Mouse (Mus musculus) intestine, postnatal 0 days (tissue): ENCODE measurements around the gene Cnot1. TPM values are rescaled to one million over a fixed set of nuclear protein-coding genes. Genes with fewer than 3 reads are reported as not detected.
A peak's percentile ranks its signal among the peaks of the same experiment; 100 is the strongest.
"Not testable (repeated sequence)": the region's sequence is repeated elsewhere in the genome, so short reads cannot be mapped to it uniquely, and the experiment has no call there.

Source experiments
- ATAC-seq: fragments of 200-750 bp; cut with Nextera tagmentation; 2 replicates; pipeline ENCODE4 v1.8.0; 2017; ENCODE audit warnings: mild to moderate bottlenecking, moderate TSS enrichment, moderate library complexity
- H3K27ac ChIP-seq: fragments of 300-500 bp; sonication (generic); 2 replicates; pipeline ENCODE4 v1.5.1; 2014; ENCODE audit warnings: mild to moderate bottlenecking, low read depth, low read length, moderate library complexity
- H3K27me3 ChIP-seq: fragments of 300-500 bp; sonication (generic); replicated peaks from 2 replicates; pipeline ENCODE4 v1.6.1; 2014; ENCODE audit warnings: low read length, mixed read lengths; ENCODE audit not compliant: control insufficient read depth, insufficient read depth
- H3K36me3 ChIP-seq: fragments of 300-500 bp; sonication (generic); 2 replicates; pipeline ENCODE4 v1.6.1; 2014; ENCODE audit warnings: mild to moderate bottlenecking, moderate library complexity; ENCODE audit not compliant: control insufficient read depth, insufficient read depth
- H3K4me1 ChIP-seq: fragments of 300-500 bp; sonication (generic); replicated peaks from 2 replicates; pipeline ENCODE4 v1.6.1; 2014; ENCODE audit warnings: antibody characterized with exemption, low read length, mixed read lengths; ENCODE audit not compliant: control insufficient read depth, insufficient read depth
- H3K4me2 ChIP-seq: fragments of 300-500 bp; sonication (generic); replicated peaks from 2 replicates; pipeline ENCODE4 v1.6.1; 2014; ENCODE audit warnings: low read depth, mild to moderate bottlenecking, moderate library complexity
- H3K4me3 ChIP-seq: fragments of 300-500 bp; sonication (generic); 2 replicates; pipeline ENCODE4 v1.5.1; 2014; ENCODE audit warnings: low read depth, low read length
- H3K9ac ChIP-seq: fragments of 300-500 bp; sonication (generic); 2 replicates; pipeline ENCODE4 v1.6.1; 2014; ENCODE audit warnings: mild to moderate bottlenecking, low read depth, low read length
- H3K9me3 ChIP-seq: fragments of 300-500 bp; sonication (generic); 2 replicates; pipeline ENCODE4 v1.6.1; 2016; ENCODE audit warnings: mixed run types; ENCODE audit not compliant: control insufficient read depth
- CTCF ChIP-seq: sonication (generic); IDR thresholded peaks from 2 replicates; pipeline ENCODE4 v1.5.1; 2016; ENCODE audit warnings: low read depth, mild to moderate bottlenecking, control low read depth, antibody characterized with exemption, moderate library complexity
- WGBS: fragments of 180-500 bp; shearing (Covaris S2); extraction: QIAGEN DNeasy Blood & Tissue Kit; methylation state at CpG from one replicate; pipeline ENCODE4 v1.1.7; 2014; 5-methylcytosine and 5-hydroxymethylcytosine counted together
- polyA plus RNA-seq: library from polyadenylated mRNA; unstranded; fragments of >200 nt; fragmentation: Nextera tagmentation; extraction: Ambion mirVana; gene quantifications from 2 replicates; pipeline ENCODE4 v1.2.1, GENCODE M21; 2015

Gene Cnot1
- polyA plus RNA-seq, 1 experiment from 2014 or later = 18.2 TPM

DNA sequence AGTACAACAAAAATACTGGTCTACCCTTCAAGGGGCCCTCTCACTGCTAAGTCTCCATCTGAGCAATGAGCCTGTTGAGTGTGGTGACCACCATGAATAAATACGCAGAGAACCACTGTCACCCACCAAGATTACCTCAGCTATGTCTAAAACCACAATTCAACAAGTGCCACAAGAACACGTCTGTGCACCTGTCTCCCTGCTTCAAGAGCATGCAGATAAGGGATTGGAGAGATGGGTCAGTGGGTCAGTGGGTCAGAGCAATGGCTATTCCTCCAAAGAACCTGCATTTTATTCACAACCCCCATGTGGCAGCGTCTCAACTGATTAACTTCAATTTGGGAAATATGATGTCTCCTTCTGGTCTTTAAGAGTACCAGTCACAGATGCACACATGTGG, 6.9 kb downstream of the Cnot1 start:
- peaks cover 4% of the 10 kb centered on the region for H3K36me3 ChIP-seq
- no peak for ATAC-seq
- H3K4me1 ChIP-seq = 0 out of 2 replicates have a peak, but pooled peaks cover 2% of the 10 kb centered on the region
- WGBS = 82% methylated on average over 3 of the region's 3 CpGs
- no peak overlapping the region for H3K9ac ChIP-seq
- no peaks in the 10 kb centered on the region for H3K9me3 ChIP-seq
- no peaks in the 10 kb centered on the region for H3K27me3 ChIP-seq
- no peak overlapping the region for H3K27ac ChIP-seq
- no peak overlapping the region for H3K4me2 ChIP-seq
- TF ChIP-seq CTCF = no peak
- no peak overlapping the region for H3K4me3 ChIP-seq

- no peak overlapping the region for H3K9ac ChIP-seq
- 70% methylated on average over 1 of the region's 1 CpGs for WGBS
- no peaks in the 10 kb centered on the region for H3K27me3 ChIP-seq
- no peak for ATAC-seq
- no peak overlapping the region for H3K4me3 ChIP-seq
- no peak overlapping the region for H3K4me2 ChIP-seq
- no peak overlapping the region for H3K27ac ChIP-seq
- H3K4me1 ChIP-seq = no peaks in the 10 kb centered on the region
- peaks cover 4% of the 10 kb centered on the region for H3K36me3 ChIP-seq
- TF ChIP-seq CTCF = no peak
- H3K9me3 ChIP-seq = no peaks in the 10 kb centered on the region
Measured at GRCm38 (mm10) chr8:95799891-95800290, 7.4 kb downstream of the Cnot1 start.

DNA sequence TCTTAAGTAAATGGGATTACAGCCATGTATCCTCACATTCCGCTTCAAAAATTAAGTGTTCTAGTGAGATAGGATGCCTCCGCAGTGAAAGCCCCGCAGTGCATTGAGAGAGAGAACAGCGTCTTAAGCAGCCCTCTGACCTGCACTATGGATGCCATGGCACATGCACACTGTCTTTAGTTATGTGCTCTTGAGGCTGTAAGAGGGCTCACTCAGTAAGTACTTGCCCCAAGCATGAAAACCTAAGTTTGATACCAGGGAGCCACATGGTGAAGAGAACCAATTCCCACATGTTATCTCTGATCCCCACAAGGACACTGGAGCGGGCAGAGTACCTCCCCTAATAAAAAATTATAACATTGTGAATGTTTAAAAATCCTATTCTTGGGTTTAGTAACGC, 8.1 kb downstream of the Cnot1 start:
- no peak for ATAC-seq
- no peak overlapping the region for H3K27ac ChIP-seq
- H3K9ac ChIP-seq = no peak overlapping the region
- TF ChIP-seq CTCF = no peak
- no peaks in the 10 kb centered on the region for H3K4me1 ChIP-seq
- H3K27me3 ChIP-seq = no peaks in the 10 kb centered on the region
- no peaks in the 10 kb centered on the region for H3K9me3 ChIP-seq
- 88% methylated on average over 6 of the region's 6 CpGs for WGBS
- H3K4me2 ChIP-seq = no peak overlapping the region
- H3K4me3 ChIP-seq = no peak overlapping the region
- peaks cover 4% of the 10 kb centered on the region for H3K36me3 ChIP-seq

GRCm38 (mm10) chr8:95795333-95796061, 11.8 kb downstream of the Cnot1 start:
- H3K9ac ChIP-seq, H3K36me3 ChIP-seq, H3K9me3 ChIP-seq, H3K4me3 ChIP-seq, H3K27ac ChIP-seq, H3K4me2 ChIP-seq, H3K4me1 ChIP-seq, ATAC-seq, H3K27me3 ChIP-seq: not testable (repeated sequence)
- 85% methylated on average over 5 of the region's 5 CpGs for WGBS

DNA sequence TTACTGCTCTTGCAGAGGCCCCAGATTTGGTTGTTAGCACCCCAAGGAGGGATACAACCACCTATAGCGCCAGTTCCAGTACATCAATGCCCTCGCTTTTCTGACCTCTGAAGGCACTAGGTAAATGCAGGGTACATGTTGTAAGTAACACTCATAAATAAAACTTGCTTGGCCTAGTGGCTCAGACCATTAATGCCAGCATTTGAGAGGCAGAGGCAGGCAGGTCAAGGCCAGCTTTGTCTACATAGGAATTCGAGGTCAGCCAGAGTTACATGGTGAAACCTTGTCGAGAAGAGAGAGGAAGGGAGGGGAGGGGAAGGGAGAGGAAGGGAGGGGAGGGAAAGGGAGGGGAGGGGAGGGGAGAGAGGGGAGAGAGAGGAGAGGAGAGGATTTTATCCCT, 21.7 kb downstream of the Cnot1 start:
- H3K4me1 ChIP-seq = no peaks in the 10 kb centered on the region
- 96% methylated on average over 3 of the region's 4 CpGs for WGBS
- H3K27me3 ChIP-seq = no peaks in the 10 kb centered on the region
- no peak for ATAC-seq
- H3K4me3 ChIP-seq = no peak overlapping the region
- no peak for TF ChIP-seq CTCF
- peaks cover 53% of the 10 kb centered on the region for H3K36me3 ChIP-seq
- no peak overlapping the region for H3K4me2 ChIP-seq
- H3K9ac ChIP-seq = no peak overlapping the region
- no peak overlapping the region for H3K27ac ChIP-seq
- no peaks in the 10 kb centered on the region for H3K9me3 ChIP-seq

GRCm38 (mm10) chr8:95782628-95783027, 24.6 kb downstream of the Cnot1 start:
- no peaks in the 10 kb centered on the region for H3K4me1 ChIP-seq
- TF ChIP-seq CTCF = peak; percentile 32; the same call in 1 of the 2 replicates
- peaks cover 51% of the 10 kb centered on the region for H3K36me3 ChIP-seq
- ATAC-seq = no peak
- H3K27me3 ChIP-seq = no peaks in the 10 kb centered on the region
- no peaks in the 10 kb centered on the region for H3K9me3 ChIP-seq
- no peak overlapping the region for H3K4me2 ChIP-seq
- no peak overlapping the region for H3K27ac ChIP-seq
- no peak overlapping the region for H3K9ac ChIP-seq
- no peak overlapping the region for H3K4me3 ChIP-seq

- H3K4me2 ChIP-seq = no peak overlapping the region
- no peaks in the 10 kb centered on the region for H3K4me1 ChIP-seq
- TF ChIP-seq CTCF = no peak
- no peaks in the 10 kb centered on the region for H3K27me3 ChIP-seq
- no peak overlapping the region for H3K27ac ChIP-seq
- H3K4me3 ChIP-seq = no peak overlapping the region
- no peak for ATAC-seq
- H3K9me3 ChIP-seq = no peaks in the 10 kb centered on the region
- 95% methylated on average over 2 of the region's 2 CpGs for WGBS
- H3K9ac ChIP-seq = no peak overlapping the region
- H3K36me3 ChIP-seq = peaks cover 42% of the 10 kb centered on the region
Measured at GRCm38 (mm10) chr8:95781775-95782174, 25.5 kb downstream of the Cnot1 start.
